Mouse (Mus musculus) stomach, embryonic 16.5 days (tissue): ENCODE data around the gene Coro2a. TPM values are rescaled to one million over a fixed set of nuclear protein-coding genes. Genes with fewer than 3 reads are reported as not detected.
"Not testable (repeated sequence)": the region's sequence is repeated elsewhere in the genome, so short reads cannot be mapped to it uniquely, and the experiment has no call there.

Experiments used
- ATAC-seq: fragments of 200-750 bp; cut with Nextera tagmentation; 2 replicates; pipeline ENCODE4 v1.8.0; 2017; ENCODE audit warnings: moderate number of reproducible peaks, moderate TSS enrichment; ENCODE audit not compliant: insufficient read depth, low FRiP score
- H3K27ac ChIP-seq: fragments of 300-500 bp; sonication (generic); 2 replicates; pipeline ENCODE4 v1.5.1; 2014; ENCODE audit warnings: low read length
- H3K27me3 ChIP-seq: fragments of 300-500 bp; sonication (generic); 2 replicates; pipeline ENCODE4 v1.6.1; 2014; ENCODE audit warnings: low read length, control low read depth, mixed read lengths; ENCODE audit not compliant: control insufficient read depth, insufficient read depth
- H3K36me3 ChIP-seq: fragments of 300-500 bp; sonication (generic); 2 replicates; pipeline ENCODE4 v1.6.1; 2014; ENCODE audit warnings: low read length; ENCODE audit not compliant: control insufficient read depth, insufficient read depth
- H3K4me1 ChIP-seq: fragments of 300-500 bp; sonication (generic); 2 replicates; pipeline ENCODE4 v1.6.1; 2014; ENCODE audit warnings: low read length, control low read depth, mixed read lengths; ENCODE audit not compliant: control insufficient read depth, insufficient read depth
- H3K4me2 ChIP-seq: fragments of 300-500 bp; sonication (generic); 2 replicates; pipeline ENCODE4 v1.6.1; 2014; ENCODE audit warnings: low read depth, low read length, mixed read lengths
- H3K4me3 ChIP-seq: fragments of 300-500 bp; sonication (generic); replicated peaks from 2 replicates; pipeline ENCODE4 v1.5.1; 2014; ENCODE audit warnings: mild to moderate bottlenecking, low read length
- H3K9ac ChIP-seq: fragments of 300-500 bp; sonication (generic); 2 replicates; pipeline ENCODE4 v1.6.1; 2014; ENCODE audit warnings: low read length
- H3K9me3 ChIP-seq: fragments of 300-500 bp; sonication (generic); replicated peaks from 2 replicates; pipeline ENCODE4 v1.6.1; 2016; ENCODE audit warnings: low read length, control low read depth; ENCODE audit not compliant: control insufficient read depth
- WGBS: fragments of 180-500 bp; shearing (Covaris S2); extraction: QIAGEN DNeasy Blood & Tissue Kit; methylation state at CpG from one replicate; pipeline ENCODE4 v1.1.7; 2014; 5-methylcytosine and 5-hydroxymethylcytosine counted together
- polyA plus RNA-seq: library from polyadenylated mRNA; unstranded; fragments of >200 nt; fragmentation: Nextera tagmentation; extraction: Ambion mirVana; gene quantifications from 2 replicates; pipeline ENCODE4 v1.2.1, GENCODE M21; 2015

The Coro2a gene
- polyA plus RNA-seq, 1 experiment from 2014 or later, result 26.4 TPM

GRCm38 (mm10) chr4:46635702-46636430 lies 33.9 kb upstream of the Coro2a start:
- 76% methylated on average over 16 of the region's 16 CpGs for WGBS
- H3K4me1 ChIP-seq, result 0 out of 2 replicates have a peak, but pooled peaks cover 2% of the 10 kb centered on the region
- H3K36me3 ChIP-seq, result no peaks in the 10 kb centered on the region
- no peak for ATAC-seq
- no peaks in the 10 kb centered on the region for H3K9me3 ChIP-seq
- H3K4me2 ChIP-seq, result no peak overlapping the region
- H3K9ac ChIP-seq, result no peak overlapping the region
- H3K27me3 ChIP-seq, result no peaks in the 10 kb centered on the region
- no peak overlapping the region for H3K4me3 ChIP-seq
- H3K27ac ChIP-seq, result no peak overlapping the region

- WGBS, result 48% methylated on average over 6 of the region's 6 CpGs
- Histone ChIP-seq H3K36me3 (no peaks in the 10 kb centered on the region), H3K27ac (no peak overlapping the region), H3K27me3 (no peaks in the 10 kb centered on the region), H3K4me1 (0 out of 2 replicates have a peak, but pooled peaks cover 2% of the 10 kb centered on the region), H3K4me3 (no peak overlapping the region), H3K4me2 (no peak overlapping the region), H3K9me3 (no peaks in the 10 kb centered on the region), H3K9ac (no peak overlapping the region)
- no peak for ATAC-seq
Measured at GRCm38 (mm10) chr4:46634881-46635280, 32.9 kb upstream of the Coro2a start.

GRCm38 (mm10) chr4:46633565-46633964 lies 31.6 kb upstream of the Coro2a start:
- WGBS, result 59% methylated on average over 6 of the region's 6 CpGs
- H3K4me1 ChIP-seq, H3K27me3 ChIP-seq, H3K9ac ChIP-seq, H3K4me3 ChIP-seq, H3K4me2 ChIP-seq, H3K36me3 ChIP-seq, H3K9me3 ChIP-seq: not testable (repeated sequence)
- H3K27ac ChIP-seq, result peak overlapping the region; percentile 62; the same call in 1 of the 2 replicates
- ATAC-seq, result peak; percentile 62; the same call in 1 of the 2 replicates

GRCm38 (mm10) chr4:46632465-46632864 lies 30.5 kb upstream of the Coro2a start:
- Histone ChIP-seq H3K9ac (no peak overlapping the region), H3K27me3 (no peaks in the 10 kb centered on the region), H3K4me2 (no peak overlapping the region), H3K9me3 (no peaks in the 10 kb centered on the region), H3K27ac (no peak overlapping the region), H3K36me3 (no peaks in the 10 kb centered on the region), H3K4me1 (peaks cover 3% of the 10 kb centered on the region; the same call in 1 of the 2 replicates), H3K4me3 (no peak overlapping the region)
- WGBS, result 73% methylated on average over 2 of the region's 2 CpGs
- ATAC-seq, result no peak

- no peaks in the 10 kb centered on the region for H3K9me3 ChIP-seq
- no peaks in the 10 kb centered on the region for H3K27me3 ChIP-seq
- H3K27ac ChIP-seq, result no peak overlapping the region
- H3K4me1 ChIP-seq, result peaks cover 3% of the 10 kb centered on the region; the same call in 1 of the 2 replicates
- H3K4me3 ChIP-seq, result no peak overlapping the region
- H3K36me3 ChIP-seq, result no peaks in the 10 kb centered on the region
- no peak overlapping the region for H3K4me2 ChIP-seq
- no peak overlapping the region for H3K9ac ChIP-seq
- 57% methylated on average over 9 of the region's 9 CpGs for WGBS
- ATAC-seq, result no peak
Measured at GRCm38 (mm10) chr4:46630390-46630789, 28.4 kb upstream of the Coro2a start.

- Histone ChIP-seq H3K36me3 (no peaks in the 10 kb centered on the region), H3K9me3 (no peaks in the 10 kb centered on the region), H3K27me3 (no peaks in the 10 kb centered on the region), H3K4me3 (no peak overlapping the region), H3K27ac (no peak overlapping the region), H3K9ac (no peak overlapping the region), H3K4me1 (peaks cover 3% of the 10 kb centered on the region; the same call in 1 of the 2 replicates), H3K4me2 (no peak overlapping the region)
- no peak; the same call in 1 of the 2 replicates for ATAC-seq
- 17% methylated on average over 9 of the region's 9 CpGs for WGBS
Measured at GRCm38 (mm10) chr4:46628873-46629272, 26.9 kb upstream of the Coro2a start.

- no peak overlapping the region for H3K27ac ChIP-seq
- no peaks in the 10 kb centered on the region for H3K27me3 ChIP-seq
- ATAC-seq, result no peak
- H3K36me3 ChIP-seq, result no peaks in the 10 kb centered on the region
- peaks cover 3% of the 10 kb centered on the region; the same call in 1 of the 2 replicates for H3K4me1 ChIP-seq
- no peak overlapping the region for H3K9ac ChIP-seq
- no peak overlapping the region for H3K4me3 ChIP-seq
- no peak overlapping the region for H3K4me2 ChIP-seq
- WGBS, result 72% methylated on average over 11 of the region's 11 CpGs
- H3K9me3 ChIP-seq, result no peaks in the 10 kb centered on the region
Measured at GRCm38 (mm10) chr4:46628081-46628480, 26.1 kb upstream of the Coro2a start.

- H3K4me3 ChIP-seq, result no peak overlapping the region
- no peak overlapping the region for H3K4me2 ChIP-seq
- no peaks in the 10 kb centered on the region for H3K27me3 ChIP-seq
- H3K9ac ChIP-seq, result no peak overlapping the region
- ATAC-seq, result no peak
- 83% methylated on average over 10 of the region's 10 CpGs for WGBS
- peaks cover 3% of the 10 kb centered on the region; the same call in 1 of the 2 replicates for H3K4me1 ChIP-seq
- H3K27ac ChIP-seq, result no peak overlapping the region
- no peaks in the 10 kb centered on the region for H3K9me3 ChIP-seq
- H3K36me3 ChIP-seq, result no peaks in the 10 kb centered on the region
Measured at GRCm38 (mm10) chr4:46625101-46625500, 23.1 kb upstream of the Coro2a start.

- Histone ChIP-seq H3K4me2 (no peak overlapping the region), H3K4me1 (no peaks in the 10 kb centered on the region), H3K9ac (no peak overlapping the region), H3K27me3 (no peaks in the 10 kb centered on the region), H3K4me3 (no peak overlapping the region), H3K9me3 (no peaks in the 10 kb centered on the region), H3K36me3 (no peaks in the 10 kb centered on the region), H3K27ac (no peak overlapping the region)
- WGBS, result 60% methylated on average over 5 of the region's 5 CpGs
- ATAC-seq, result no peak
Measured at GRCm38 (mm10) chr4:46623007-46623406, 21.0 kb upstream of the Coro2a start.
